Mouse (Mus musculus) spleen, adult 2 months (tissue): ENCODE measurements around the gene Fndc1.

ENCODE experiments used
- CTCF ChIP-seq: fragments of 200-500 bp; IDR thresholded peaks from 2 replicates; pipeline ENCODE4 v1.5.1; 2011; ENCODE audit warnings: mild to moderate bottlenecking, inconsistent platforms; ENCODE audit not compliant: insufficient read depth, insufficient read length, insufficient replicate concordance; ENCODE audit errors: extremely low read depth
- POLR2A ChIP-seq: fragments of 200-500 bp; IDR thresholded peaks from 2 replicates; pipeline ENCODE4 v1.6.1; 2011; ENCODE audit warnings: low read depth, low read length, inconsistent platforms

DNA sequence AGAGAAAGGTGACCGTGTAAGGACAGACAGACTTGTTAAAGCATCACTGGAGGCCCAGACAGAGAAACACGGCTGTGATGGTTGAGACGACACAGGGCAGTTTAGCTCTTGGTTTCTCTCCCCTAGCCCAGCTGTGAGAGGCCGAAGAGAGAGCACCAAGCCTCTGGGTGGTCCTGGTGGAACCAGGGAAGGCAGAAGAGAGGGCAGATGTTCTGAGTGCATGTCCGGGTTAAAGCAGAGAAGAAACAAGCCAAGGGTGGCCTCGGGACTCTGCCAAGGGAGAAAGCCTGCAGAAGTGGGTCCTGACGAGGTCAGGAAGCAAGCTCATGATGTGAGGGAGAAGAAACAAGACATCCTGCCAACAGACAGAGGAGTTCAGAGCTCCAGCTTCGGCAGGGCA, 31.5 kb downstream of the Fndc1 start:
- TF ChIP-seq CTCF (no peak), POLR2A (no peak)
